Mouse (Mus musculus) right cerebral cortex, postnatal 10 days (tissue): ENCODE results near the gene Tut1.

ENCODE experiments used
- DNase-seq, 2 experiments: peaks; one replicate each; pipeline ENCODE4 v3.0.0; 2021; ENCODE audit warnings: low spot score in 2 of 2

Tut1 gene

GRCm38 (mm10) chr19:8982303-8983149, 28.9 kb downstream of the Tut1 start:
- no peak for DNase-seq

GRCm38 (mm10) chr19:8983150-8983650, 29.6 kb downstream of the Tut1 start:
- DNase-seq: no peak

GRCm38 (mm10) chr19:8984255-8984868, 30.7 kb downstream of the Tut1 start:
- peak; percentile 88 to 92 for DNase-seq

- DNase-seq: no peak
These were observed 32.2 kb downstream of the Tut1 start for GRCm38 (mm10) chr19:8985891-8986290.

- no peak for DNase-seq
These were observed 34.2 kb downstream of the Tut1 start for GRCm38 (mm10) chr19:8987816-8988215.

GRCm38 (mm10) chr19:8988346-8989065, 34.9 kb downstream of the Tut1 start:
- DNase-seq: no peak

- no peak for DNase-seq
These were observed 35.5 kb downstream of the Tut1 start, which contains the start of gene Ahnak for GRCm38 (mm10) chr19:8989066-8989566. Ahnak (plus strand) TSS chr19:8989284.

- peak; percentile 40 to 55 for DNase-seq
These were observed 36.2 kb downstream of the Tut1 start for GRCm38 (mm10) chr19:8989567-8990431.

- DNase-seq: no peak
These were observed 36.9 kb downstream of the Tut1 start for GRCm38 (mm10) chr19:8990432-8991102.

- DNase-seq: no peak
These were observed 37.7 kb downstream of the Tut1 start for GRCm38 (mm10) chr19:8991245-8991870.

GRCm38 (mm10) chr19:8991871-8992735, 38.5 kb downstream of the Tut1 start:
- DNase-seq: no peak

- peak; percentile 72 to 83 for DNase-seq
These were observed 39.4 kb downstream of the Tut1 start for GRCm38 (mm10) chr19:8992769-8993624.

GRCm38 (mm10) chr19:8993625-8993912, 39.9 kb downstream of the Tut1 start:
- no peak for DNase-seq

GRCm38 (mm10) chr19:8994813-8995607, 41.4 kb downstream of the Tut1 start:
- DNase-seq: no peak

GRCm38 (mm10) chr19:8996601-8997000, 43.0 kb downstream of the Tut1 start:
- DNase-seq: no peak

- peak; percentile 72 to 76 for DNase-seq
These were observed 43.9 kb downstream of the Tut1 start for GRCm38 (mm10) chr19:8997546-8997945.

GRCm38 (mm10) chr19:8998546-8998945, 44.9 kb downstream of the Tut1 start:
- DNase-seq: no peak
